Mouse (Mus musculus) heart, adult 2 months (tissue): ENCODE data around the gene Cnksr1.

ENCODE experiments used
- CTCF ChIP-seq: fragments of 200-600 bp; IDR thresholded peaks from 2 replicates; pipeline ENCODE4 v1.8.1; 2022; ENCODE audit warnings: antibody characterized with exemption, mild to moderate bottlenecking, moderate library complexity
- EP300 ChIP-seq: fragments of 200-500 bp; IDR thresholded peaks from 2 replicates; pipeline ENCODE4 v1.6.1; 2011; ENCODE audit warnings: low read depth, low read length, control low read depth; ENCODE audit not compliant: insufficient read depth
- POLR2A ChIP-seq: fragments of 200-500 bp; IDR thresholded peaks from 2 replicates; pipeline ENCODE4 v1.6.1; 2011; ENCODE audit warnings: mild to moderate bottlenecking, low read depth, low read length, control low read depth; ENCODE audit not compliant: insufficient read depth

GRCm38 (mm10) chr4:134186268-134186667 is 51.9 kb downstream of the Cnksr1 start:
- TF ChIP-seq CTCF (no peak), POLR2A (no peak), EP300 (no peak)
